Mouse (Mus musculus) bone marrow, adult 2 months (tissue): ENCODE measurements around the gene Rgs12. TPM values are rescaled to one million over a fixed set of nuclear protein-coding genes. Genes with fewer than 3 reads are reported as not detected.

Experiments used
- H3K27ac ChIP-seq: fragments of 200-500 bp; 2 replicates; pipeline ENCODE4 v1.5.1; 2012; ENCODE audit warnings: low read depth, mild to moderate bottlenecking, control low read depth, inconsistent platforms, low read length; ENCODE audit not compliant: control insufficient read depth, poor library complexity, insufficient read depth
- H3K4me1 ChIP-seq: fragments of 200-500 bp; 2 replicates; pipeline ENCODE4 v1.6.1; 2011; ENCODE audit warnings: low read length; ENCODE audit not compliant: control insufficient read depth, insufficient read depth
- H3K4me3 ChIP-seq: fragments of 200-500 bp; replicated peaks from 2 replicates; pipeline ENCODE3; 2011; ENCODE audit warnings: mild to moderate bottlenecking, low read depth, low read length, control low read depth; ENCODE audit not compliant: control insufficient read depth
- CTCF ChIP-seq: fragments of 200-500 bp; IDR thresholded peaks from 2 replicates; pipeline ENCODE4 v1.5.1; 2011; ENCODE audit warnings: low read length, control low read depth; ENCODE audit not compliant: control insufficient read depth, insufficient read depth
- POLR2A ChIP-seq: fragments of 200-500 bp; IDR thresholded peaks from 2 replicates; pipeline ENCODE4 v1.6.1; 2011; ENCODE audit warnings: low read depth, mild to moderate bottlenecking, control low read depth, low read length, borderline replicate concordance; ENCODE audit not compliant: control insufficient read depth
- WGBS: fragments of 180-500 bp; shearing (Covaris S2); methylation state at CpG from one replicate; pipeline ENCODE4 v1.1.7; 2018; 5-methylcytosine and 5-hydroxymethylcytosine counted together
- polyA plus RNA-seq: library from polyadenylated mRNA; stranded (reverse); fragments of >200 nt; gene quantifications from 2 replicates; pipeline ENCODE4 v1.2.4, GENCODE M21; 2011; ENCODE audit warnings: low replicate concordance; ENCODE audit not compliant: missing spikeins, insufficient read depth, insufficient read length

The Rgs12 gene
- polyA plus RNA-seq, 1 experiment: 56.9 TPM

DNA sequence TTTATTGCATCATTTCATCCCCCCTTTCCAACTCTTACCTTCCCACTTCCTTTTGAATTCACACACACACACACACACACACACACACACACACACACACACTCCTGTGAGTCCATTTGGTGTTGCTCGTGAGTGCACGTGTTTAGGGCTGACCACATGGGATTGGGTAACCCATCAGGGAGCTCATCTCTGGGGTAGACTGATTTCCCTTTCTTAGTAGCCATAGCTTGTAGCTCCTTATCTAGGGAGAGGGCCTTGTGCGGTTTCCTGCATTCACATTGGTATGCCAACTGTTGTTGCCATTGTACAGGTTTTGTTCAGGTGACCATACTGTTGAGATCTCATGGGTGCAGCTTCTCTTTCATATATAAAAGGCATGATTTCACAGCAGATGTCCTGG, 5.8 kb upstream of the Rgs12 start:
- WGBS: 27% methylated on average over 3 of the region's 3 CpGs
- Histone ChIP-seq H3K4me3 (no peak overlapping the region), H3K27ac (no peak overlapping the region), H3K4me1 (no peaks in the 10 kb centered on the region; the same call in 1 of the 2 replicates)
- TF ChIP-seq POLR2A (no peak), CTCF (no peak)

DNA sequence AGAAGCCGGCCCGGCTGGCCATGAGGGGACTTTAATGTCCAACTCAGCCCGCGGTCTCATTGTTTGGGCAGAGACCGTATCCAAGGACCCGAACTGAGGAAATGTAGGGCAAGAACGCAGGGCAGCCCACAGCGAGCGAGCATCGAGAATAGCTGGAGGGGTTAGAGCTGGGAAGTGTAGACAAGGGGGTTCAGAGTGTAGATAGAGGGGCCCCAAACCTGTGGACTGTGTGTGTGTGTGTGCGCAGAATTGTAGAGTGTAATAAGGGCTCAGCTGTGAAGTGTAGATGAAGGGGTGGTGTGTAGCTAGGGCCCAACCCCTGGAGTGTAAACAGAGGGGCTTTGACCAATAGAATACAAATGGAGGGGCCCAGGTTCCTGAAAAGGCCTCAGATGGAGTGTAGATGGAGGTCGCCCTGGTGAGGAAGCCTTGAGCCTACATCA, 545 bp downstream of the Rgs12 start:
- TF ChIP-seq POLR2A: no peak
- no peak for TF ChIP-seq CTCF
- Histone ChIP-seq H3K4me3 (peak overlapping the region; percentile 86), H3K27ac (peak overlapping the region; percentile 65), H3K4me1 (peaks cover 1% of the 10 kb centered on the region; the same call in 1 of the 2 replicates)
- whole genome bisulfite sequencing: 5% methylated on average over 12 of the region's 12 CpGs

DNA sequence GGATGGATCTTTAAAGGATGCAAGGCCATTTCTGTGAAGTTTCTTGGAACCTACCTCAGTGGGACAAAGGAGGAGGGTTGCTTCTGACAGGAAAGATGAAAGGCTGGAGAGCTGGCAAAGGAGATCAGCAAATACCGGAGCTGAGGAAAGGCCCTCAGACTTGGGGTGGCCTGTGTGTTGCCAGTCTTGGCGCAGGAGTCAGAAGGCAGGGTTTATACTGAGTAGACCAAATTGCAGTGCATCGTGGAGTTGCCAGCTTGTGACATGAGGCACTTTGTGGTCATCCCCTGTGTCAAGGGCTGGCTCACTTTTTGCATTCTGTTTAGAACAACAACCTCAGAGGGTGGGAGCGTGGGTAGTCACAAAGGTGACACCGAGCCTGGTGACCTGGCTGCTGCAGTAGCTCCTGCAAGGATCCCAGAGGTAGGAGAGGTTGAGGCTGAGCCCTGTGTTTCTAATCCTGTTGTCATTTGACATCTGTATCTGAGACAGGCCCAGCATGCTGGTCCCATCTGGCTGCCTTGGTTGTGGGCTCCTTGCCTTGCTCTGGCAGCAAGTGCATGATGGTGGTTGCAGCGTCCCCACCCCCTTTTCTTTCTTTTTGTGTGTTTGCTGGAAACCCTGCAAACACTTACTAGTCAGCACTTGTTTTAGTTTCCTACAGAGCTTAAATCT, 1.4 kb downstream of the Rgs12 start:
- TF ChIP-seq POLR2A (no peak), CTCF (no peak)
- Histone ChIP-seq H3K4me1 (peaks cover 1% of the 10 kb centered on the region; the same call in 1 of the 2 replicates), H3K27ac (no peak overlapping the region), H3K4me3 (peak overlapping the region; percentile 24)
- WGBS: 80% methylated on average over 6 of the region's 6 CpGs

GRCm38 (mm10) chr5:34951161-34951834, 2.1 kb downstream of the Rgs12 start:
- Histone ChIP-seq H3K27ac (no peak overlapping the region), H3K4me1 (peaks cover 3% of the 10 kb centered on the region; the same call in 1 of the 2 replicates), H3K4me3 (no peak overlapping the region)
- TF ChIP-seq CTCF: no peak
- no peak for TF ChIP-seq POLR2A
- 89% methylated on average over 8 of the region's 8 CpGs for WGBS

GRCm38 (mm10) chr5:34954508-34954907, 5.3 kb downstream of the Rgs12 start:
- TF ChIP-seq CTCF (no peak), POLR2A (no peak)
- Histone ChIP-seq H3K27ac (no peak overlapping the region), H3K4me3 (no peak overlapping the region), H3K4me1 (peaks cover 1% of the 10 kb centered on the region; the same call in 1 of the 2 replicates)
- WGBS: 70% methylated on average over 6 of the region's 6 CpGs

- Histone ChIP-seq H3K4me1 (peaks cover 1% of the 10 kb centered on the region; the same call in 1 of the 2 replicates), H3K4me3 (no peak overlapping the region), H3K27ac (no peak overlapping the region)
- no peak for TF ChIP-seq POLR2A
- TF ChIP-seq CTCF: no peak
- WGBS: 20% methylated on average over 5 of the region's 5 CpGs
These were observed 6.4 kb downstream of the Rgs12 start for GRCm38 (mm10) chr5:34955630-34956029.

DNA sequence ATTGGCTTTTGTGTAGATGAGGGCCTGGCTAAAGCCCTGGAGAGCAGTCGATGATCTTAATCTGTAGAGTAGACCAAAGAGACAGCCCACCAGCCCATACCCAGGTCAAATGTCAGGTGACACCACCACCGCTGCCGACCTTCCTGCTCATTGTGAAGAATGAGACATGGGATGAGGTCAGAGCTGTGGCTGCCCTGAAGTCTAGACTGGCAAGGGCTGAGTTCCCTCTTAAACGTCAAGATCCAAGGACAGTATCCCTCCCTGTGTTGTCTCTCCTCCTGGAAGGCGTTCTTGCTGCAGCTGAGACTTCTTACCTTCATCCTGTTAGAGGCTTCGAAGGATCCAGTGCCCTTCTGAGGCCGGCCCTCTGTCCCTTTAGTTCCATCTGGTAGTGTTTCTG, 6.9 kb downstream of the Rgs12 start:
- Histone ChIP-seq H3K27ac (no peak overlapping the region), H3K4me3 (no peak overlapping the region), H3K4me1 (peaks cover 1% of the 10 kb centered on the region; the same call in 1 of the 2 replicates)
- TF ChIP-seq CTCF (no peak), POLR2A (no peak)
- WGBS: 80% methylated on average over 7 of the region's 7 CpGs

DNA sequence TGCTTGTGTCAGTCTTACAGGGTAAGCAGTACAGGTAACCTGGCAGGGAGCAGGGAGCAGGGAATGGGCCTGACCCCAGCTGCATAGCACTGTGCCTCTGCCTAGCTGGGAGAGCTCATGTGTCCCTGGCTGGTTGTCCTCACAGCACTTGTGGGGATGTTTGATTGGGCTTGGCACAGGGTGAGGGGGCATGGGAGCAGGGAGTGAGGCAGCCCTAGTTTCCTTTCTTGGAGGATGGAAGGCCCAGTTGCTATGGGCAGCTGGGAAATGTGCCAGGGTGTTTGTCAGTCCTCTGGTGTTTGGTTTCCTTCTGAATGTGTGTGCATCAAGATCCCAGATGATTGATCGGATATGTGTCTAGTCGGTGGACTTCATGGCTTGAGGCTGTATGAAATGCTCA, 7.8 kb downstream of the Rgs12 start:
- TF ChIP-seq POLR2A (no peak), CTCF (no peak)
- WGBS: 75% methylated on average over 2 of the region's 2 CpGs
- H3K27ac ChIP-seq: no peak overlapping the region
- H3K4me3 ChIP-seq: no peak overlapping the region
- peaks cover 3% of the 10 kb centered on the region for H3K4me1 ChIP-seq

DNA sequence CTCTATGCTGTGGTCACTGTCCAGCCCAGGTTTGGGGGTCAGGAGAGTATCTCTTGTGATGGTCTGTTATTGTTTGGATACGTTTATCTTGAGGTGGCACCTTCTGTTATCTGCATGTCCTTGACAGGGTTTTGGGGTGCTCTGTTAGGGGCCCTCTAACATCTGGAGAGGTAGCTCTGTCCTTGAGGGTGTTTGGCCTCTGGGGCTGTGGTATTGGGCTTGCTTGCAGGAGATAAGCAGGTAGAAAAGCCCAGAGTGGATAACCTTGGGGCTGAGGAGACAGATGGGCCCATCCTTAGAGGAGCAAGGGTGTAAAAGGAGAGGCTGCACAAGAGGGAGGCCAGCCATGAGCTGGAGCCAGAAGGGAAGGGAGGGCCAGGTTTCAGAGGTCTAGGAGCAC, 10.8 kb downstream of the Rgs12 start:
- no peak overlapping the region for H3K4me3 ChIP-seq
- WGBS: 55% methylated on average over 1 of the region's 1 CpGs
- peaks cover 3% of the 10 kb centered on the region for H3K4me1 ChIP-seq
- peak overlapping the region; percentile 34 for H3K27ac ChIP-seq
- TF ChIP-seq POLR2A (no peak), CTCF (no peak)
